16 mouse cellular contexts compared by ENCODE assay signal in the genomic region with DNA sequence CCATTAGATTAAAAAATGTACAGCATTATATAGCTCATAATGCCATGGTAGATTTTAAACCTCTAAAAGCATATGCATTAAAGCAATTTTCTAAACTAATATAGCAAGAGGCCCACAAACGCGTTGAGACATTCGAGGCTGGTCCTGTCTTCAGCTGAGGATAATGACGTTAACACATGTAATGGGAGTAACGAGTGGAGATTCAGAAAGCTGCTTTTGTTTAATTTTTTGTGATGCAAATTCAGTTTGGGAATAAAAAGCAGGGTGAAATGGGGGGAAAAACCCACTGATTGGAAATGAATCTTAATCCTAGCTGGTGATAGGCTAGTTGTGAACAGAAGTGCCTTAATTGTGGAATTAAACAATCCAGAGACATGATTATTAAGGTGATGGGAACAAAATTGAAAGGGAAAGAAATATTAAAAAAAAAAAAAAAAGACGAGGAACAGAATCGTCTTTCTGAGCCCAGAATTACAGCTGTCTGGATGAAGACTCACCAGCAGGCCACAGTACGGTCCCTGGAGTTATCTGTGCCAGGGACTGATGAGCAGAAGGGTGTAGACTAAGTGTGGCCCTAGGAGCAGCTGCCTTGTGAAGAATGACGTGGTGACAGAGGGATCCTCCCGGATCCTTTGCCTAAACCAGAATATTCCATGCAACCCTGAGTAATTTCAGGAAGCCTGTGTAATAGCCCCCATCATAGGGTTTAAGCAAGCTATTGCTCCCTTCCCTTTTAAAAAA.
DNase-seq lines count a peak whose midpoint lies in the region; ATAC-seq lines count a peak whose summit lies in the region.
"Had no signal": no experiment of that assay in that cellular context is flagged by ENCODE, and none has a peak within 500 bp of the region (broad histone marks: within the 10 kb centered on the region; RNA-seq: fewer than 3 reads in every experiment).

No protein-coding gene starts in this region.

- no peaks in the 10 kb centered on the region for H3K36me3 ChIP-seq in hindbrain, embryonic 15.5 days
- H3K36me3 ChIP-seq in hindbrain, embryonic 10.5 days, result no peaks in the 10 kb centered on the region
- no peaks in the 10 kb centered on the region for H3K36me3 ChIP-seq in forebrain, embryonic 11.5 days (ENCODE audit: control insufficient read depth, insufficient read depth, low read length)
- H3K36me3 ChIP-seq in midbrain, embryonic 14.5 days (ENCODE audit: control insufficient read depth, insufficient read depth, low read length), result no peaks in the 10 kb centered on the region
- H3K36me3 ChIP-seq: intestine, embryonic 15.5 days; stomach, embryonic 15.5 days had no signal

- H3K4me1 ChIP-seq in hindbrain, embryonic 15.5 days (replicated peaks), result peaks cover 22% of the 10 kb centered on the region
- H3K4me1 ChIP-seq in hindbrain, embryonic 10.5 days (replicated peaks), result peaks cover 2% of the 10 kb centered on the region; the same call in 1 of the 2 replicates
- peaks cover 5% of the 10 kb centered on the region; the same call in 1 of the 2 replicates for H3K4me1 ChIP-seq in forebrain, embryonic 11.5 days (replicated peaks; ENCODE audit: control insufficient read depth, insufficient read depth, low read length)
- H3K4me1 ChIP-seq in midbrain, embryonic 14.5 days (ENCODE audit: control insufficient read depth, insufficient read depth, low read length), result peaks cover 24% of the 10 kb centered on the region

- 44% methylated on average over 10 of the region's 10 CpGs for WGBS in hindbrain, embryonic 15.5 days
- WGBS in hindbrain, embryonic 10.5 days, result 73% methylated on average over 10 of the region's 10 CpGs
- WGBS in forebrain, embryonic 11.5 days, result 30% methylated on average over 10 of the region's 10 CpGs
- 37% methylated on average over 10 of the region's 10 CpGs for WGBS in midbrain, embryonic 14.5 days

- no peaks in the 10 kb centered on the region for H3K27me3 ChIP-seq in hindbrain, embryonic 15.5 days
- no peaks in the 10 kb centered on the region for H3K27me3 ChIP-seq in hindbrain, embryonic 10.5 days (ENCODE audit: insufficient read depth, poor library complexity, severe bottlenecking)
- no peaks in the 10 kb centered on the region for H3K27me3 ChIP-seq in forebrain, embryonic 11.5 days (ENCODE audit: control insufficient read depth, insufficient read depth, low read length)
- H3K27me3 ChIP-seq in midbrain, embryonic 14.5 days (ENCODE audit: control insufficient read depth, insufficient read depth, low read length), result no peaks in the 10 kb centered on the region
- H3K27me3 ChIP-seq: CH12.LX; intestine, embryonic 15.5 days; stomach, embryonic 15.5 days had no signal

- ATAC-seq in hindbrain, embryonic 15.5 days (ENCODE audit: low FRiP score, low read depth), result no peak
- no peak for ATAC-seq in forebrain, embryonic 11.5 days (replicated peaks; ENCODE audit: low FRiP score)
- ATAC-seq in midbrain, embryonic 14.5 days (ENCODE audit: low FRiP score, low TSS enrichment), result no peak
- no peak for ATAC-seq in erythroid progenitor cell, adult 5-6 weeks (replicated peaks; ENCODE audit: low FRiP score, poor library complexity, severe bottlenecking)
- ATAC-seq: intestine, embryonic 15.5 days had no signal

- H3K9ac ChIP-seq in hindbrain, embryonic 15.5 days, result no peak overlapping the region
- H3K9ac ChIP-seq in forebrain, embryonic 11.5 days (ENCODE audit: low read length), result no peak overlapping the region
- H3K9ac ChIP-seq in midbrain, embryonic 14.5 days (replicated peaks; ENCODE audit: low read length), result no peak overlapping the region
- H3K9ac ChIP-seq: intestine, embryonic 15.5 days; stomach, embryonic 15.5 days had no signal

- no peaks in the 10 kb centered on the region for H3K9me3 ChIP-seq in hindbrain, embryonic 15.5 days
- no peaks in the 10 kb centered on the region for H3K9me3 ChIP-seq in hindbrain, embryonic 10.5 days
- H3K9me3 ChIP-seq in forebrain, embryonic 11.5 days (ENCODE audit: control insufficient read depth, low read length), result no peaks in the 10 kb centered on the region
- H3K9me3 ChIP-seq in midbrain, embryonic 14.5 days (ENCODE audit: control insufficient read depth, low read length), result no peaks in the 10 kb centered on the region
- H3K9me3 ChIP-seq: intestine, embryonic 15.5 days; stomach, embryonic 15.5 days had no signal

- H3K4me3 ChIP-seq in hindbrain, embryonic 15.5 days, result no peak overlapping the region
- H3K4me3 ChIP-seq in hindbrain, embryonic 10.5 days, result no peak overlapping the region
- H3K4me3 ChIP-seq in forebrain, embryonic 11.5 days (ENCODE audit: low read depth, low read length), result no peak overlapping the region
- H3K4me3 ChIP-seq in midbrain, embryonic 14.5 days (replicated peaks; ENCODE audit: low read depth, low read length), result no peak overlapping the region
- H3K4me3 ChIP-seq: intestine, embryonic 15.5 days; stomach, embryonic 15.5 days had no signal

- peak overlapping the region; percentile 58 for H3K27ac ChIP-seq in hindbrain, embryonic 15.5 days (replicated peaks)
- H3K27ac ChIP-seq in hindbrain, embryonic 10.5 days, result no peak overlapping the region
- peak overlapping the region; percentile 72 for H3K27ac ChIP-seq in forebrain, embryonic 11.5 days (ENCODE audit: low read depth, low read length)
- H3K27ac ChIP-seq in midbrain, embryonic 14.5 days (replicated peaks; ENCODE audit: low read depth, low read length), result peak overlapping the region; percentile 52
- H3K27ac ChIP-seq: intestine, embryonic 15.5 days; stomach, embryonic 15.5 days had no signal

- no peak overlapping the region for H3K4me2 ChIP-seq in hindbrain, embryonic 15.5 days
- H3K4me2 ChIP-seq in forebrain, embryonic 11.5 days (ENCODE audit: low read depth, low read length, severe bottlenecking), result no peak overlapping the region
- no peak overlapping the region for H3K4me2 ChIP-seq in midbrain, embryonic 14.5 days (ENCODE audit: low read length)
- H3K4me2 ChIP-seq: intestine, embryonic 15.5 days; liver, embryonic 11.5 days; stomach, embryonic 15.5 days had no signal

- DNase-seq in hindbrain, embryonic 10.5 days (ENCODE audit: low spot score), result no peak
- peak; percentile 15 for DNase-seq in MN1 (ENCODE audit: low spot score)
- DNase-seq in forebrain, embryonic 11.5 days (ENCODE audit: low spot score), result no peak
- DNase-seq in midbrain, embryonic 14.5 days, result peak; percentile 47
- DNase-seq in adrenal gland, adult (ENCODE audit: inconsistent age in 2 of 2, low spot score in 1 of 2), result no peak
- DNase-seq: adrenal gland, postnatal 36 days; cerebellum, adult 9-10 months; lung, adult 18-20 months; retina, postnatal 1 day; thymus, adult 2 months had no signal

Comparison
In these comparisons a context has a peak if more than half of its experiments do, and no peak if none do; other contexts are left out.
1. DNase-seq: peak in MN1 (single experiment) and midbrain, embryonic 14.5 days (single experiment); none in hindbrain, embryonic 10.5 days (single experiment), forebrain, embryonic 11.5 days (single experiment) and adrenal gland, adult (0 of 2).